Mouse (Mus musculus): ENCODE data around the gene Cyp11a1.
A peak's percentile ranks its signal among the peaks of the same experiment; 100 is the strongest.

Gene Cyp11a1

DNA sequence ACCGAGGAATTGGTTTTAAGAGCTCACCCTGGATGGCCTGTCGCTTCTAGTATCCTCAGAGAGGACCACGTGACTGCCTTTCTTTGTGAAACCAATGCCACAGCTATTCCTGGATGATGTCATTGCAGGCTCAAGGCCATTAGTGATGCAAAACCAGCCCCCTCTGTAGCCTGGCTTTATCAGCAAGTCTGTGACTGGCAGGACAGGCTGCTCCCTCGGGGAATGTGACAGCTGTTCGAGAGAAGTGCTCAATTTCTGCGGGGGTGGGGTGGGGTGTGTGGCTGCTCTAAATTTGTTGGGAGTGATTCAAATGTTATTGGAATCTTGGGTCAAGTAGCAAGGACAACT is 2.8 kb downstream of the Cyp11a1 start:
- no peak for DNase-seq (ENCODE audit: low spot score)

DNA sequence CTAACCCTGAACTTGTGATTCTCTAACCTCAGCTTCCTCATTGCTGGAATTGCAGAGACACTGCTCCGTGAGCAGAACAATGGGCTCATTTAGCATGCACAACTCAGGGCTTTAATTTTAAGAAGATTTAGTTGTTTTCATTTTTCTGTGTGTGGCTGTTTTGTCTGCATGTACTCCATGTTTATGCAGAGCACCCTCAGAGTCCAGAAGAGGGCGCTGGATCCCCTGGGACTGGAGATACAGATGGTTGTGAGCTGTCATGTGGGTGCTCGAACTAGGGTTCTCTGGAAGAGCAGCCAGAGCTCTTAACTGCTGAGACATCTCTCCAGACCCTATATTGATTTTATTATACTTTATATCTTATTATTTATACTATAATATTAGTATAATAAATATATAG is 3.4 kb downstream of the Cyp11a1 start:
- no peak for DNase-seq (ENCODE audit: low spot score)

DNA sequence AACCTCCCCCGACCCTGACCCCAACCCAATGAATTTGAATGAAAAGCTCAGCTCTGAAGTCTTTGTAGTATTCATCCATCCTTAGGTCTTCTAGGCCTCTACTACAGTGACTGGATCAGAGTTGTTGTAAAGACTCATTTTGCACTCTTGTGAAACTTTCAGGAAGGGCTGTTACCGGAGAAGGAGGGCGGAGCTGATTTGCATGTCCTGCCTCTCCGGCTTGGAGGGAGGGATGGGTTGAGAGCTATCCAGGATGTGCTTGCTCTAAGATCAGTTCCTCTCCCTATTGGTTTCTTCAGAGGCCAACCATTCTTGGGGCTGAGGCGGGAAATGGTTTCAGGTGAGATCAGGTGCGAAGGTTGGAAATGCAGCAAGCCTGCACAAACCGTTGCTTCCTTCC is 4.8 kb downstream of the Cyp11a1 start:
- no peak for DNase-seq (ENCODE audit: low spot score)

DNA sequence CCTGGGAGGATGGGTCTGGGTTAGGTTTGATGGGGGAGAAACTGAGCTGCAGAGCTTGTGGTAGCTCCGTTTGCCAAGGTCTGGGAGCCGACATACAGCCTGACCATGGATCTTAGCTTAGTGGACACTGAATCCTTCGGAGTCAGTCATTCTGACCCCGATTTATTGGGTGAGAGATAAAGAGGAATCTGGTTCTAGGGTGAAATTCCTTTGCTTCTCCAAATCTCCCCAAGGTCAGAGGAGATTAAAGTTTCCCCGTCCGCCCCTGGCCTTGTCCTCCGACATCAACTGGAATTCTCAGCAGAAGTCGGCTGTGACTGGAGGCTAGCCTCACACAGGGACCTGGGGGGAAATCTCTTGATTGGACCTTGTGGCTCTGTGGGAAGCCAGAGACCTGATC is 5.3 kb downstream of the Cyp11a1 start:
- no peak for DNase-seq (ENCODE audit: low spot score)

DNA sequence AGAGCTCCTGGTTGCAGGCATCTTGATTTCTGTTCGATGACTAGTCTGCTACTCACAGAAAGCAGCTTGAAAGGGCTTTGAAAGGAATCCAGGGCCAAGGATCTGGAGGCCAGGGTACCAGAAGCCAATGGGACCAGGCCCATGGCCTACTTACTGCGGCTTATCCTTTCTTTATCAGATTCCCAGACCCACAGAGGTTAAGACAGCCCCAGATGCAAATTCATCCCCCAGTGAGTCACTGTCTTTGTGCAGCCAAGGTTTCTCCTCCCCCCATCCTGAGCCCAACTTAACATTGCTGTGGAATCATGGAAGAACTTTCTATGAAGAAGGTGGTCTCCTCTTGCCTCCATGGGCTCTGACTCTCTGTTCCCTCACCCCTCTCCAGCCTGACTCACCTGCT is 6.3 kb downstream of the Cyp11a1 start:
- DNase-seq (ENCODE audit: low spot score): no peak

DNA sequence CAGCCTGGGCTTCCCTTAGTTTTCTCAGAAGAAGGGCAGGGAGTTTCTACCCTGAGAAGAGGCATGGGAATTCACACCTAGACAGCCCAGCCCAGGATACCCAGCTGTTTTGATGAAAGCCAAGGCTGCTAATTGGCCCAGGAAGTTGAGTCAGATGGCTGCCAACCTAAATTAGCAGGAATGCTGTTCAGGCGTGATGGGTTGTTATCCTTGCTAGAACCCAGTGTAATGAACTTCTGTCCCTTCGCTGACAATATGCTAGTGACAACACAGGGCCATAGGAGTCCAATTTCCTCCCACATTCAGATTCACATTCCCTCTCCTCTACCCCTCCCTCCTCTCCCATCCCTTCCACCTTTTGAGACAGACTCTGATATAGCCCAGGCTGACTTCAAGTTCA is 6.7 kb downstream of the Cyp11a1 start:
- DNase-seq (ENCODE audit: low spot score): no peak

DNA sequence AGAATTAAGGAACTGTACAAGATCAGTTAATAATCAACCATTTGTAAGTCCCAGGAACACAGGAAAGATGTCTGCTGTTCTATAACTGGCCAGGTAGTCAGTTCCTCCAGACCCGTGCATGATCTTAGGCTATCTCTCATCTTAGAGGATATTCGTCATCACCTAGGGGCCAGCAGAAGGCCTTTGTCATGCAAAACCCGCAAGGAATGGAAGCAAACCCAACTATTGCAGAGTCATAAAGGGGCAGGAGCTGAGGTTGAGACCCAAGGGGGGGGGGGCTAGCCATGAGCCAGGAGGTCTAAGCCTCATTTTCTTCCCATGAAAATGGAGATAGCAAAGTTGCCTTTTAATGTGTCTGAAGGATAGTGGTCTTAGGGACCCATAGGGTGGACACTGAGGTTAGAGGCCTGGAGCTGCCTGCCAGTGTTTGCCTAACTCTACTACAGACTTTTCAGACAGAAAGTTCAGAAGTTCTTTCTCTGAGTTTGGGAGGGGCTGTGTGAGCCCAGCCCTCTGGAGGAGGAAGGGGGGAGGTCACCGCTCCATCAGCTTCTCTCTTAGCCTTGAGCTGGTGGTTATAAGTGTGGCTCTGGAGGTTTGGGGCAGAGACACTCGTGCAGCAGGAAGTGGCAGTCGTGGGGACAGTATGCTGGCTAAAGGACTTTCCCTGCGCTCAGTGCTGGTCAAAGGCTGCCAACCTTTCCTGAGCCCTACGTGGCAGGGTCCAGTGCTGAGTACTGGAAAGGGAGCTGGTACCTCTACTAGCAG is 8.4 kb downstream of the Cyp11a1 start:
- DNase-seq (ENCODE audit: low spot score): no peak

DNA sequence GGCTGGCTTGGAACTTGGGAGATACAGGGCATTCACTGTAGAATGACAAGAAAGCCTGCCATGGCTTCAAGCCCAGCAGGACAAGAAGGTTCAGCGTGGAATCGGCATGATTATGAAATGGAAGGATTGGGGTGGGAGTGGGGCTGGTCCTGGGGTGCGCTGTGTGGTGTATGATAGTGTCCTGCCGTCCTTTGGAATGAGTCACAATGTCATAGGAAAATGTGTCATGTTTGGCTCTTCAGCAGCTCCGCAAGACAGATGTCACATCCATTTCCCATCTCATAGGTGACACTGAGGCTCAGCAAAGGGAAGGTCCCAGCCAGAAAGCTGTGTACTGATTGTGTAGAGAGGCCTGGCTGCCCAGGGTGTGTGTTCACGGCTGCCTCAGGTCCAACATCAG is 9.6 kb downstream of the Cyp11a1 start:
- no peak for DNase-seq (ENCODE audit: low spot score)

DNA sequence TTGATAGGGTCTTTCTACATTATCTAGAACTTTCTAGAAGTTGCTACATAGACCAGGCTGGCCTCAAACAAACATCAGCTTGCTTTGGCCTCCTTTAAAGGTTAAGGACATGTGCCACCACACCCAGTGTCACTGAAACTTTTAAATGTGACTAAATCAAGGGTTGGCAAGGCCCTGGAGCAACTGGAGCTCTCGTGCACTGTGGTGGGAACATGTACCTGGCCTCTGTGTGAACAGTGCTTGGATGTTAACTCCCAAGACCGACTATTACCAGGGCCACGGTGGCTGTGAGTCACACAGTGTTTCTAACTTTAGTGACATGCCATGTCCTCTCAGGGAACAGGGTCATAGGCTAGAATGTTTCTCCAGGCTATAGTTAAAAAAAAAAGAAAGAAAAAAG is 10.8 kb downstream of the Cyp11a1 start:
- DNase-seq (ENCODE audit: low spot score): no peak

DNA sequence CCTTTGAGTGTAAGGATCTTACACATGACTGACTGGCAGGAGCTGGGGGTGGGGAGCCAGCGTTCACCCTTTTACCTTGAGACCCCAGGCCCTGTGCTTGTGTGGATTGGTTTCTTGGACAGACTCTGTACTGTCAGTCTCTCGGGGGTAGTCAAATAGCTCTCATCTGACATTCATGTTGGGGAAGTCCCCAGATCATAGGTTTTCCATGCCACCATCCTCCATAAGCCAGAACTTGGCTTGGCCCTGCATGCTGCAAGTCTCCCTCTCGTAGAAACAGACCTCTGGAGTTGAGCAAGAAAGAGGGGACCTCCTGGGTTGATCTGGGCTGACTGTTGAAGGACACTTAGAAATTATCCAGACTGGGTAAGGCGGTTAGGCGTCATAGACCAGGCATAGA is 12.2 kb downstream of the Cyp11a1 start:
- DNase-seq (ENCODE audit: low spot score): no peak

DNA sequence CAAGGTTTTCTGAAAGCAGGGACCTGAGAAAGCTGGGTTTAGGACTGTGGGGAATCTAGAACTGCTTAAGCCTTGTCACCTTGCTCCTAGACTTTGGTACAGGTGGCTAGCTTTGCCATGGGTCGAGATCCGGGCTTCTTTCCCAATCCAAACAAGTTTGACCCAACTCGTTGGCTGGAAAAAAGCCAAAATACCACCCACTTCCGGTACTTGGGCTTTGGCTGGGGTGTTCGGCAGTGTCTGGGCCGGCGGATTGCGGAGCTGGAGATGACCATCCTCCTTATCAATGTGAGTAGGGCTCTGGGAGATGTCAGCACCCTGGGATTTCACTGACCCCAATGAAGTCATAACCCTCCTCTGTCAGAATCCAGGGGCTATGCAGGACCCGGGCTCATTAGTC is 19.8 kb downstream of the Cyp11a1 start:
- no peak for DNase-seq (ENCODE audit: low spot score)

DNA sequence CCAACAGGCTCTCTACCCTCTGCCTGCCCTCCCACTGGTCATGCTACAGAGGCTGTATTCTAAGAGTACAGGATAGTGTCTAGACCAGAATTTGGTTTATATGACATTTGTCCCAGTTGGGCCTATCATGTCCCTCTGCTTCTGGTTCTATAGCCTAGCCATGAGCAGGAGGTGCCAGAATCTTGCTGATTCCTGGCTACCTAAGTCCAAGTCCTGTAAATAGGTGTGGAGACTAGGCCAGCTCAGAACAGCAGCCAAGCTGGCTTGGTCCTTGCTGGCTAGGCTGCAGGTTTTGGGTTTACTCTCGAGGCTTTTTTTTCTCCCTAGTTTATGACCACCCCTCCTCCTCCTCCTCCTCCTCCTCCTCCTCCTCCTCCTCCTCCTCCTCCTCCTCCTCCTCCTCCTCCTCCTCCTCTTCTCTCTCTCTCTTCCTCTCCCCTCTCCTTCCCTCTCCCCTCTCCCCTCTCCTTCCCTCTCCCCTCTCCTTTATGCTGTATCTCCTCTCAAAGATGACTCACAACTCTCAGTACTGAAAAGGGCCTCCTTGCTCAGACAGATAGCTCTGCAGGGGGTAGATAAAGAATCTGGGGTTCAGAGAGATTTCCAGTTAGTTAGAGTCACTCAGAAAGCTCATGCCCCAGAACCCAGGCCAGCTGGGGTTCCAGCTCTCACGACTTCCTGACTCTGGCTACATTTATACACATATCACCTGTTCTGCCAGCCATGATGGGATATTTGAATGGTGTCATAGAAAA is 21.4 kb downstream of the Cyp11a1 start:
- no peak for DNase-seq (ENCODE audit: low spot score)

DNA sequence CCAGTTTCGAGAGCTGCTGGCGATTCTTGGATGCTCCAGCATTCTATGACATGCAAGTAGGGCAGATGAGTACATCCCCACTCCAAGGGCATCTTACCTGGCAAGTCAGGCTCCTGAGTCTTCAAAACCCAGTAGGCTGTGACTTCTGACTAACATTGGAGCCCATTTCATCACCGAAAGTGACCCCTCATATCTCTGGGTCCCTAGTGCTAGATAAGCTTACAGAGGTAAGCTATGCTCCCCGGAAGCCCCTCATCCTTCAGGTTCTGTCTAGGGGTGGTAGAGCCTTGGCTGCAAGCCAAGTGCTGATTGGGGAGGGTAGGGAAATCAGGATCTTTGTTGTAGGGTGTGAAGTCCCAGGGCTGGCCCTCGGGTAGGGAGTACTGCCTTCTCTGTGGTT is 22.6 kb downstream of the Cyp11a1 start:
- DNase-seq (ENCODE audit: low spot score): no peak

DNA sequence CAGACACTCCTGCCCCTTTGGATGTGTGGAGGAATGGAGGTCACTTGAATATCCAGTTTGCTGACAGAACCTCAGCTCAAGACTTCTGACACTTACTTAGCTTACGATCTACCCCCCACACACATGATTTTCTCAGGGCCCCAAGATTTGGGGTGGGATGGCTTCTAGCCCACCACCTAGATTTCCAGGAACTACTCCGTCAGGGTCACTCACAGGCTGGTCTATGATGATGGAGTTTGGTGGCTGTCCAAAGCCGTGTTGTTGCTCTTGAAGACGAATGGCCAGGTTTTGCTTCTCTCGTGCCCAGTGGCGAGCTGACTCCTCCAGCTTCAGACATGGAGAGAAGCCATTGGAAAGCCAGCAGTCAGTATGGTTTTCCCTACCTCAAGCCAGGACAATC is 23.4 kb downstream of the Cyp11a1 start:
- no peak for DNase-seq (ENCODE audit: low spot score)

DNA sequence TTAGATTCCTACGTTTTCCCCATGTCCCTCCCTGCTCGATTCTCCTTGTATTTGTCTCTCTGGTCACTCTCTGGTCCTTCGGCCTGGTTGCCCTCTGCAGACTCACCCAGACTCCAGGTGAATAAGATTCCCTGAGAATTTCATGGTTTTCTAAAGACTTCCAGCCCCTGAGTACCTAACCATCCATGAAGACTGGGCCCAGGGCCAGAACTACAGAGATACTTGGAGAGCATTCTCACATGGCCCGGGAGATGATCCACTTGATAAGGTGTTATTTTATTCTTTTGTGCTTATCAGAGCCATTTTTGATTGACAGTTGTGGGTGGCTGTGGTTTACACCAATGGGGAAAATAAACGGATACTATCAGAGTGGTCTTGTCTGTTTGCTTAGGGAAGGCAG is 25.7 kb downstream of the Cyp11a1 start:
- DNase-seq (ENCODE audit: low spot score): no peak

DNA sequence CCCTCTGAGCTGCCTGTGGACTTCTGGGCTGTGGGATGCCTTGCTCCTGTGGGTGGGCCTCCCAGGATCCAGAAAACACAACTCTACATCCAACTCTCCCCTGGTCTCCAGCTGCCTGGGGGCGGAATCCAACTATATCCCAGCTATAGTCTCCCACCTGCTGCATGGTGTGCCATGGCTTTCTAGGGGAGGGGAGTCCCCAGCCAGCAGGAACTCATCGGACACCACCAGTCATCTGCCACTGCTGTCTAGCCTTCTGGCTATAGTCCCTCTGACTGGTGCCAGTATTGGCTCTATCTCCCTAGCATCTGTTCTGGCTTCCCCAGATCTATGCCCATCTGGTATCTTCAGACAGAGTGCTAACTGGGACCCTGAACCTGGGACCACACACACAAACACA is 29.3 kb downstream of the Cyp11a1 start:
- DNase-seq (ENCODE audit: low spot score): no peak

DNA sequence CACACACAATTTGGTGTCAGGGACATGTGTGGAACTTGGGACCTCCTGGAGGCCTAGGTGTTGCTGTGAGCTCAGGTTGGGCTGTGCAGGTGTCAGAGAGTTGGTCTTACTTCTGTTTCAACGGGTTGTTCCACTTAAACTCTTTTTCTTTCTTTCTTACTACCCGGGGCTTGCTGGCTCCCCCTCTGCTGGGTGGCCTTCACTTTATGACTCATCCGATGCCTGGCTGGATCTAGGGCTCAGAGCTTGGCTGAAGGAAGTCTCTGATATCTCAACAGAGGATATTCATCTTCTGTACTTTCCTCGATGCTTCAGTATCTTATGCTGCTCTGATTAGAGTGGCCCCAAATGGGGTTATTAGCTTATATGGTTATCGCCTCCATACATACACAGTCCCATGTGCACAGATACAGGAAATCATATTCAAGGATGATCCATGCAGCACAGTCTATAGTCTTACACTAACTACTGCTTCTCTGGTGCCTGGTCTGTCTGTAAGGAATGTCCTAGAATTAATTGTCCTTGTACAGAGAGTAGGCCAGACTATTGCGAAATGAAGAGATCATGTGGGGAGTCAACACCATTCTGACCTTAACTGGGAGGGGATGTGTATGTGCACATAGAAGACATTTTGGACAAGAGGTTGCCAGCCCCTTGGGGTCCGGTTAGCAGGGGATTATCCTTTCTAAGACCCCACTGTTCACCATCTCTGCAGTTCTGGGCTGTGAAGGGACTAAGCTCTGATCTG is 29.9 kb downstream of the Cyp11a1 start:
- no peak for DNase-seq (ENCODE audit: low spot score)

DNA sequence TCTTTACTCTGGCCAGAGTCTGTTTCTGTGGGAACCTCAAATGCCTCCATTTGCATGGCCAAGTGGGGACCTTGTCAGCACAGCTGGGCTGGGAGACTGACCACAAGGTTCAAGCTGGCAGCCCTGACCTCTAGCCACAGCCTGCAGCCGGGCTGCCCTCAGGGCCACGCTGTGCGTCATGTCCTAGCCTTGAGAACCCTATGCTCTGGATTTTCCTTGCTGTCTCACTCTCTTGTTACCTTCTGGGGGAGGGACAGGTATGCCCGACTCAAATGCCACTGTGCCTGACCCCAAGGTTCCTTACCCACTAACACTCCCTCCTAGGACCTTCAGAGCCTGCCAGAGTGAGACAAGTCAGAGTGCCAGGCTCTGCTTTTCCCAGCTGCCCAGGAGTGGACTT is 30.8 kb downstream of the Cyp11a1 start:
- DNase-seq (ENCODE audit: low spot score): no peak

DNA sequence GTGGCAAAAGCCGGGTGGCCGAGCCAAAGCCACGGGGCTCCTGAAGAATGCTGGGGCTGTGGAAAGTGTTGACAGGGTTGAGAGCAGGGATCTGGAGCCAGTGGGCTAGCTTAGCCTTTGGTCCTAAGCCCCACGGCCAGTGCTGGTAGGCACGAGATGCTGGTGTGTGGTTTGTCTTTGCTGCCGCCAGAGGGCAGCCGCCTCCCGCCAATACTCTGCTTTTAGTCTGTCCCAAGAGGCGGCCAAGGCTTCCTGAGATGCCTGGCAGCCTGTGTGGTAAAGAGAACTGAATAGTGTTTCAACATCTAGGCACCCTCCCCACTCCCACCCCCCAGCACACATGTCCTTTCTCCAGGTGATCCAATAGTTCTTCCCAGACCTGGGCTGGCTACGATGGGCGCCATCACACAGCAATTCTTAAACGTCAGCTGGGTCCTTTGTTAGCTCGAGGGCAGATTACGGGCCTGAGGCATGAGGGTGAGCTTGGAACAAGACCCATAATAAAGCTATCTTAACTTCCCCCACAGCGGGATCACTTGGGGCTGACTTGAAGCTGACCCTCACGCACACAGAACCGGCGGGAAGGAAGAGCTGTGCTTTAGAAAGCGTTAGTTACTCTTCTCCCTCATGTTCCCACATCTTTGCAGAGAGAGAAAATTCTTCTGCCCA is 32.4 kb downstream of the Cyp11a1 start:
- peak; percentile 70 for DNase-seq (ENCODE audit: low spot score)

DNA sequence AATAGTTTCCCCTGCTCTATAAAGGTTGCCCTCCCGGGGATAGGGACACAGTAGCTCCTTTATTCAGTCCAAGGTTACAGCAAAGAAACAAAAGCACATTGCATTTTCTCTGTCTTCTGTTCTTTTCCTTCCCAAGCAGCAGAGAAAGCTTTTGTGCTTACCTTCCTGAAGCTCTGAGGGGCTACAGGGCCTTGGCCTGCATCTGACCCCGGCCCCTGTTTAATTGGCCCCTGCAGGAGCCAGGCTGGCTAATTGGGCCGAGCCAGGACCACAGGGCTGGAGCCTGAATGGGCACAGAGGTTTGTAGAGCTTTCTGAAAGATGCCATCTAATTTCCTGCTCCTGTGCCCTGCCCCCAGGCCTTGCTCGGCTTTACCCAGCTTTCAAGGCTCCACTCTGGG is 34.8 kb downstream of the Cyp11a1 start:
- DNase-seq (ENCODE audit: low spot score): no peak

DNA sequence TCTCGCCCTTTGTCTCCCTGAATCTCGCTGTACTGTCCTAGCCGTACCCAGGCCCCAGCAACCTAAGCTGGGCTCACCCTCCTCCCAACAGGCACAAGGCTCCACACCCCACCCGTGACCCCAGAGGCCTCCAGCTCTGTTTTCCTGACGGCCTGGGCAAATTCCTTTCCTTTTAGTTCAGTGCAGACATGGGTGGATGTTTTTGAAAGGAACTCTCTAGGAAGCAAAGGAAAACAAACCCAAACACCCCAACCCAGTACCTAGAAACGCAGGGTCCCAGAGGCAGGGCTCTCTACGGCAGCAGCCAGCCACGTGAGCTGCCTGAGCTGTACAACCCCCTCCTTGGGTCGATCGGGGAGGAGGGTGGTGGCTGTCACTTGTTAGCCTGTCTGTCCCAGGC is 36.2 kb downstream of the Cyp11a1 start:
- DNase-seq (ENCODE audit: low spot score): no peak

DNA sequence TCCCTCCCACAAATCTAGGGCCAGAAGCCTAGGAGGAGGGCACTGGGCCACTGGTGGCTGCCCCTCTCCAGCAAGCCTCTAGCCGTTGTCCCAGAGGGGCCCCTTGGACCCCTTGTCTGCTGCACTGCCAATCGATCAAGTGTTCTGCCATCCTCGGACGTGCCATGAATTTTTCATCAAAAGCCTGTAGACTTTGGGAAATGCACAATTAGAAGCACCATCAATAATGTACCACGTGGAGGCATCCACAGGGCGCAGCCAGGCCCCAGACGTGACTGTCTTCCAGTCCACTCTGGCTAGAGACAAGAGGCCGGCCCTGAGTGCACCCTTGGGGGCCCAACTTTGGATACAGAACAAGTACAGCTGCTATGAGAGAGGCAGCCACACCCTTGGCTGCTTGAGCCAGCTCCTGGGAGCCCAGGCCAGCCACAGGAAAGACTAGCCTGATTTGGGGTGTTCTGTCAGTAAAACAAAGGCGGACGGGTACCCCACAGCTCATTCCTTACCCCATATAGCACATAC is 37.3 kb downstream of the Cyp11a1 start:
- DNase-seq (ENCODE audit: low spot score): no peak
